Mouse (Mus musculus) neural tube, embryonic 13.5 days (tissue): ENCODE measurements at regions not wholly inside any gene's neighbourhood (a gene's known extent, or its start where the extent isn't known, plus 50 kb on each side); places are given as distances from the start of the nearest gene placed in this dataset.
A peak's percentile ranks its signal among the peaks of the same experiment; 100 is the strongest.

Experiments
- ATAC-seq: fragments of 200-750 bp; cut with Nextera tagmentation; 2 replicates; pipeline ENCODE4 v1.8.0; 2017; ENCODE audit warnings: low read depth, mild to moderate bottlenecking, moderate TSS enrichment, moderate library complexity
- H3K27ac ChIP-seq: fragments of 300-500 bp; sonication (generic); replicated peaks from 2 replicates; pipeline ENCODE4 v1.5.1; 2015; ENCODE audit warnings: moderate library complexity, mild to moderate bottlenecking, inconsistent platforms
- H3K27me3 ChIP-seq: fragments of 300-500 bp; sonication (generic); 2 replicates; pipeline ENCODE4 v1.6.1; 2015; ENCODE audit warnings: mild to moderate bottlenecking, inconsistent platforms
- H3K36me3 ChIP-seq: fragments of 300-500 bp; sonication (generic); 2 replicates; pipeline ENCODE4 v1.6.1; 2015; ENCODE audit warnings: mild to moderate bottlenecking, inconsistent platforms
- H3K4me1 ChIP-seq: fragments of 300-500 bp; sonication (generic); replicated peaks from 2 replicates; pipeline ENCODE4 v1.6.1; 2015; ENCODE audit warnings: inconsistent platforms
- H3K4me2 ChIP-seq: fragments of 300-500 bp; sonication (generic); 2 replicates; pipeline ENCODE4 v1.6.1; 2015; ENCODE audit warnings: inconsistent platforms, mild to moderate bottlenecking, moderate library complexity
- H3K4me3 ChIP-seq: fragments of 300-500 bp; sonication (generic); 2 replicates; pipeline ENCODE4 v1.5.1; 2015; ENCODE audit warnings: mild to moderate bottlenecking, inconsistent platforms
- H3K9ac ChIP-seq: fragments of 300-500 bp; sonication (generic); 2 replicates; pipeline ENCODE4 v1.6.1; 2015; ENCODE audit warnings: moderate library complexity, mild to moderate bottlenecking, inconsistent platforms
- H3K9me3 ChIP-seq: fragments of 300-500 bp; sonication (generic); 2 replicates; pipeline ENCODE4 v1.6.1; 2016; ENCODE audit warnings: inconsistent platforms
- WGBS: fragments of 180-500 bp; shearing (Covaris S2); methylation state at CpG from one replicate; pipeline ENCODE4 v1.1.7; 2015; 5-methylcytosine and 5-hydroxymethylcytosine counted together

GRCm38 (mm10) chr1:28677700-28678099 is 102.4 kb downstream of the Gm597 start:
- no peaks in the 10 kb centered on the region for H3K27me3 ChIP-seq
- H3K9me3 ChIP-seq, result no peaks in the 10 kb centered on the region
- no peak overlapping the region for H3K4me3 ChIP-seq
- 21% methylated on average over 2 of the region's 2 CpGs for WGBS
- no peak overlapping the region for H3K27ac ChIP-seq
- no peaks in the 10 kb centered on the region for H3K4me1 ChIP-seq
- no peak overlapping the region for H3K4me2 ChIP-seq
- ATAC-seq, result peak; percentile 87
- H3K36me3 ChIP-seq, result no peaks in the 10 kb centered on the region
- H3K9ac ChIP-seq, result no peak overlapping the region

DNA sequence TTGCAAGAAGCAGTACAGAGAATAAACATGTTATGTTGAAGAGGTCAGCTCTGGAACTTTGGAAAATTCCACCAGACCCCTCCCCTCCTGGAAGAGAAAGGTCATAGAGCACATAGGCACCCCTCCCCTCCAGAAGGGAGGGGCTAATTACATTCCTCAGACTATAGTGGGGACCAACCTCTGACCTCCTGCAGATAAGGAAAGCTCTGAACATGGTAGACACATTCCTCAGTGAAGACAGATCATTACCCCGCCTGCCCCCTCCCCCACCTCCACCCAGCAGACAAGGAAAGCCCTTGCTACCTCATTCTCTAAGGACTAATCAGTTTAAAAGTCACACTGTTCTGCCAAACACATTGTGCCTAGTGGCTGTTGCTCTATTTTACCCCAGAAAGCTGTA is 104.7 kb downstream of the Gm597 start:
- no peaks in the 10 kb centered on the region for H3K27me3 ChIP-seq
- H3K9me3 ChIP-seq, result no peaks in the 10 kb centered on the region
- no peak overlapping the region for H3K4me3 ChIP-seq
- no peak overlapping the region for H3K4me2 ChIP-seq
- no peaks in the 10 kb centered on the region for H3K4me1 ChIP-seq
- 79% methylated on average over 1 of the region's 1 CpGs for WGBS
- no peaks in the 10 kb centered on the region for H3K36me3 ChIP-seq
- no peak for ATAC-seq
- no peak overlapping the region for H3K27ac ChIP-seq
- no peak overlapping the region for H3K9ac ChIP-seq

DNA sequence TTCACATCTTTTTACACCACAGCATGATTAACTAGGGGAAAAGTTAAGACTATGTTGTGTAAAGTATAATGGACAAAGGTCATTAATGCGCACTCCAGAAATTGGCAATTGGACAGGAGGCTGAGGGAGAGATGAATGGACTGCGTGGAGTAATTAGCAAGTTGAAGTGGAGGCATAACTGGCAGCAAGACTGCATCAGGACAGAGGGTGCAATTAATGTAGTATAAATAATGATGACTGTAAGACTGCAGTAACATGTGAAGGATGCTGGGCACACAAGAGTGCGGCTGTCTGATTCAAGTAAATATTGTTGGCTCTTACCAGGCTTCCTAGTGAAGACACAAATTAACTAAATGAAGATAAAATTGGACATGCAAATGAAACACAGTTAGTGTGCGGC is 139.2 kb downstream of the Gm597 start:
- Histone ChIP-seq H3K4me1 (no peaks in the 10 kb centered on the region), H3K9me3 (no peaks in the 10 kb centered on the region), H3K9ac (no peak overlapping the region), H3K4me3 (no peak overlapping the region), H3K27ac (no peak overlapping the region), H3K27me3 (no peaks in the 10 kb centered on the region), H3K36me3 (no peaks in the 10 kb centered on the region), H3K4me2 (no peak overlapping the region)
- WGBS, result 75% methylated on average over 4 of the region's 4 CpGs
- ATAC-seq, result no peak

GRCm38 (mm10) chr1:28622745-28623144 is 157.3 kb downstream of the Gm597 start:
- Histone ChIP-seq H3K27ac (no peak overlapping the region), H3K4me3 (no peak overlapping the region), H3K27me3 (no peaks in the 10 kb centered on the region), H3K4me1 (no peaks in the 10 kb centered on the region), H3K9ac (no peak overlapping the region), H3K9me3 (no peaks in the 10 kb centered on the region), H3K36me3 (no peaks in the 10 kb centered on the region), H3K4me2 (no peak overlapping the region)
- WGBS, result 88% methylated on average over 9 of the region's 9 CpGs
- ATAC-seq, result no peak

DNA sequence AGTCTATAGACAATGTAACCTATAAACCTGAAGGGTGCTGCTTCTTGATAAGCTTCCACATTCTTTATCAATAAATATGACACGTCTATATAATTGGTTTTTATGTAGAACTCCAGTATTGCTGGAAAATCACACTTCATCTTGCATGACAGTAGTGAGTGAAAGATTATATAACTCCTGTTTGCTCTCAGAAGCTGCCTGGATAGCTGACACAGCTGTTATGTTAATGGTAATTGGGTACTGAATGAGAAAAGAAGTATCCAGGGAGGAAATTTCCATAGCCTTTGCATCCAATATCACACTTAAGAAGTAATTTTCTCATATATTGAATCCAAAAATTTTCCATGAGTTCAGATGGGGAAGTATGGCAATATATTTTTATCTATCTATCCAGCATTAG is 177.7 kb downstream of the Gm597 start:
- H3K9ac ChIP-seq, result no peak overlapping the region
- H3K36me3 ChIP-seq, result no peaks in the 10 kb centered on the region
- no peak overlapping the region for H3K27ac ChIP-seq
- H3K27me3 ChIP-seq, result no peaks in the 10 kb centered on the region
- H3K4me3 ChIP-seq, result no peak overlapping the region
- WGBS, result 77% methylated on average over 1 of the region's 1 CpGs
- no peak for ATAC-seq
- no peaks in the 10 kb centered on the region for H3K9me3 ChIP-seq
- H3K4me1 ChIP-seq, result no peaks in the 10 kb centered on the region
- H3K4me2 ChIP-seq, result no peak overlapping the region

GRCm38 (mm10) chr1:28565383-28566154 is 214.5 kb downstream of the Gm597 start:
- ATAC-seq, result no peak
- no peaks in the 10 kb centered on the region for H3K27me3 ChIP-seq
- H3K4me3 ChIP-seq, result no peak overlapping the region
- H3K4me2 ChIP-seq, result no peak overlapping the region
- 66% methylated on average over 11 of the region's 11 CpGs for WGBS
- H3K36me3 ChIP-seq, result no peaks in the 10 kb centered on the region
- H3K27ac ChIP-seq, result no peak overlapping the region
- H3K9me3 ChIP-seq, result no peaks in the 10 kb centered on the region
- no peak overlapping the region for H3K9ac ChIP-seq
- 0 out of 2 replicates have a peak, but pooled peaks cover 5% of the 10 kb centered on the region for H3K4me1 ChIP-seq

DNA sequence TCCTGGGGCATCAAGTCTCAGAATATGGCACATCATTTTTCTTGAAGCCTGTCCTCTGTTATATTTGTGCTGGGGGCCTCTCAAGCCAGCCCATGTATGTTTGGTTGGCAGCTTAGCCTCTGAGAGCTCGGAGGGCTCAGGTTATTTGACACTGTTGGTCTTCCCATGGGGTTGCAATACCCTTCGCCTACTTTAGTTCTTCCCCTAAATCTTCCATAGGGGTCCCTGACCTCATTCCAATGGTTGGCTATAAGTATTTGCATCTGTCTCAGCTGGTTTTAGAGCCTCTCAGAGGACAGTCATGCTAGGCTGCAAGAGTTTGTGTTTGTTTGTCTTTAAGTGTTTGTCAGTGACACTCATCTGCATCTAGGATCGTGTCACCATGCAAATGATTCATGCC is 216.2 kb downstream of the Gm597 start:
- no peak overlapping the region for H3K4me2 ChIP-seq
- H3K27ac ChIP-seq, result no peak overlapping the region
- H3K4me3 ChIP-seq, result no peak overlapping the region
- H3K9me3 ChIP-seq, result no peaks in the 10 kb centered on the region
- H3K27me3 ChIP-seq, result no peaks in the 10 kb centered on the region
- ATAC-seq, result no peak
- WGBS, result 67% methylated on average over 3 of the region's 3 CpGs
- no peak overlapping the region for H3K9ac ChIP-seq
- H3K4me1 ChIP-seq, result 0 out of 2 replicates have a peak, but pooled peaks cover 5% of the 10 kb centered on the region
- H3K36me3 ChIP-seq, result no peaks in the 10 kb centered on the region
